Mouse (Mus musculus): ENCODE data around the gene Hes7.
A peak's percentile ranks its signal among the peaks of the same experiment; 100 is the strongest.
"Not testable (repeated sequence)": the region's sequence is repeated elsewhere in the genome, so short reads cannot be mapped to it uniquely, and the experiment has no call there.

Gene Hes7

DNA sequence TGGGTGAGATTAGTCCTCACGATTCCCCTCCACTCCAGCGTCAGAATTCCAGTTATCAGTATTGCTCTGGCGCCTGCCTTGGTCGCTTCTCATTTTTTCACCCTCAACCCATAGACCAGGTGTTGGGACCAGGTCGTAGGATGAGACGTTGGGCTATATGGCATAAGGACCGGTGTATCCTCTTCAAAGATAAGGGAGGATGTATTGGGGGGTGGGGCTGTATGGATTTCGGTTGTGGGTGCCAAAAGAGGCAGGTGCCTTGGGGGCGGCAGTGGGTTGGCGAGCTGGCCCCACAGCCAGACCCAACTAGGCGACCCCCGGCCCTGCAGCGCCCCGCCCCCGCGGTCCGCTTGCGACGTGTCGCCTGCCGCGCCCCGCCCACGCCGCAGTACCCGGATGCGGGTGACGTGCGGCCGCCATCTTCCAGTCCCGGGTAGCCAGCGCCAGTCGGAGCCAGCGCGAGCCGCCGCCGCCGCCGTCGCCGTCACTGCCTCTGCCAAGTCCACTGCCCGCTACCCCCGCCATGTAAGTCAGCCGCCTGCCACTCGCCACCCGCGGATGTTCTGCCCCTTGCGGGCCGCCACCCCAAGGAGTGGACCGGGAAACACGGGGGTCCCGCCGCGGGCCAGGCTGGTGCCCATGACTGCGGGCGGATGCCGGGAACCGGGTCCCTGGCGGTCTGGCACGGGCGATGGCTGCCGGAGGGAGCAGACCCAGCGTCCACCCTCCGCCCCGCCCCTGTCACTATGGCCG is 31.9 kb upstream of the Hes7 start, which contains the start of gene Vamp2:
TSS of gene Vamp2 (plus strand) at position 388 of the 753 bp plus-strand sequence.
- peak; percentile 94 for DNase-seq

DNA sequence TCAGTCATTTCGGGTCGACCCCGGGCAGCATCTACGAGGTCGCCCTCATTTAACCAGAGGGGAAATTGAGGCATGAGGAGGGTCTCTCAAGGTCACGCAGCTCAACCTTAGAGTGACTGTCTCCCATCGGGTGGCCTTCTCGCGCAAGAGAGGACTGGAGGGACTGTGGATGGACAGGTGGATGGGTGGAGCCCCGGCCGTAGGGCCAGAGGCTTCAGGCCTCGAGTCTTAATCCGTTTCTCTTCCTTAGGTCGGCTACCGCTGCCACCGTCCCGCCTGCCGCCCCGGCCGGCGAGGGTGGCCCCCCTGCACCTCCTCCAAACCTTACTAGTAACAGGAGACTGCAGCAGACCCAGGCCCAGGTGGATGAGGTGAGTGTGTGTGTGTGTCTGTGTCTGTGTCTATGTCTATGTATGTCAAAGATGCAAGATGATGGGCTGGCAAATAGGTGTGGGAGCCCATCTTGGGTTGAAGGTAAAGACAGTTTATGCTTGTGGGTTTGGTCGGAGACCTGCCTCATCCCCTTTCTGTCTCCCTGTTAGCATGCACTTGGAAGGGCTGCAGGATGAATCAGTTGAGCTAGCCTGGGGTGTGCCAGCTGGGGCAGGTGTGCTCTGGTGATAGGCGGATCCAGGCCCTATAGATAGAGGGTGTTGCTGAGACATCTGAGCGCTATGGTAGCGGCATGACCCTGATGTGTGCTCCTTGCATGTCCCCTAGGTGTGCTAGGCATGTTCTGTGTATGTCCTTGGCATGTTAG is 31.2 kb upstream of the Hes7 start:
- DNase-seq, result no peak

DNA sequence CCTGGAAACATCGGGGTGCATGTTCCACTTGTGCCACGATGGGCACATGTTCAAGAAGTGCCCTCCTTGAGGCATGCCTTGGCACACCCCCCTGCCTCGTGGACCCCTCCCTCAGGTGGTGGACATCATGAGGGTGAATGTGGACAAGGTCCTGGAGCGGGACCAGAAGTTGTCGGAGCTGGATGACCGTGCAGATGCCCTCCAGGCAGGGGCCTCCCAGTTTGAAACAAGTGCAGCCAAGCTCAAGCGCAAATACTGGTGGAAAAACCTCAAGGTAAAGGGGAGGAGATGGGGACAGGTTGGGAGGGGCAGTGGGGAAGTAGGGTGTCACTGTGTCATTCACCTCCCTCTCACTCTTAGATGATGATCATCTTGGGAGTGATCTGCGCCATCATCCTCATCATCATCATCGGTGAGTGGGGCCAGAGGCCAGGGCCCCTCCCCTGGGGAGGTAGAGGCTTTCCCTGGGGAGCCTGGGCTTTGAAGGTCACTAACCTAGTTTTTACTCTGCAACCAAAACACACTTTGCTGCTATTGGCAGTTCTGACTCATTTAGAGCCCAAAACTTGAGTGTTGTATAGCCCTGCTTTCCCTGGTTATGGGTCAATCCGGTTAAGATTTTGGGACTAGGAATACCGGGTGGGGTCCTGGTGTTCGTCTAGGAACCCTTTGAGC is 30.5 kb upstream of the Hes7 start:
- peak; percentile 36 for DNase-seq

DNA sequence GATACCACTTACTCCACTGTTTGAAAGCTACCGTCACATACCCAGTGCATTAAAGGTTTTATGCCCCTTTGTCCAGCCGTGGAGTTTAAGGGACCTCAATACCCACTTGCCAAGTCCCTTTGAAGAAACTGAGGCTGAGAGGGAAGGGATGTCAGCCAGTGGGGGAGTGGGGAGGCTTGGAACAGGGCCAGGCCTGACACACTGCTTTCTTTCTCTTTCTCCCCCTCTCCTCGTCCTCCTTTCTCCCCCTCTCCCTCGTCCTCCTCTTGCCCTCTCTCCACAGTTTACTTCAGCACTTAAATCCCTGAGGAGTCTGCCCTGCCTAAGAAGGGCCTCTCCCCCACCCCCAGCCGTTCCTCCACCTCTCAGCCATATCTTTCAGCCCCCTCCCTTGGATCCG is 29.8 kb upstream of the Hes7 start:
- DNase-seq, result no peak

DNA sequence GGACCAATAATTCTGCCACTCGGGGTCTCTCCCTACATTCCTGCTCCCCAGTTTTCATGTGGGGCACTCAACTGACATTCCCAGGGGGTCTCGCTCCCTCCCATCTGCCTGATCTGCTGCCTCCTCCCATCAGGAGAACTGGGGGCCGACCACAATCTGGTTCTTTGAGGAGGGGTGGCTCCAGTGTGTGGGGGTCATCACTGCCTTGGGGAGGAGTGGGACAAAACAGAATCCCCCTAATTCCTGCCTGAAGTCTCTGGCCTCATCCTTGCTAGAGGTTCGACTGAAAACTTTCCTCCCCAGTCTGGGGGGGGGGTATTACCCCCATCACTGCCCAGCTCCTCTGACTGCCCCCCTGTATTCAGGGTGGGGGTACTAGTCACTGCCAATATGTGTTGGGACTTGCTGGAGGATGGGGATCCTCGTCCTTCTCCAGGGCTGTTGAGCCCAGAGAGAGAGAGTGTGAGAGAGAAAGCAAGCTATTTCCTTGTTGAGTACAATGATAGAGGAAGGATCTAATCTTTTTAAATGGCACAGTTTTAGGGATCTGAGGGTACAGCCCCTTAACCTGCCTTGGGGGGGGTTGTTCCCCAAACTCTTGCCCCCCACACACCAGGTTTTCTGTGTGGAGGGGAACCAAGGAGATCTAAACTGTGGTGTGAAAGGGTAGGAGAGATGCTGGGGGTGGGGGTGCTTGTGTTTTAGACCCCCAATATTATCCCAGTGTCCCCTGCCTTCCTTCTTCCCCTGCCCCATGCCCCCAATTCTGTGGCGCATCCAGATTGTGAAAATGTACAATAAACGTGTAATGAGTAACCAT is 28.4 kb upstream of the Hes7 start:
- no peak for DNase-seq

GRCm38 (mm10) chr11:69092386-69092751 is 27.8 kb upstream of the Hes7 start:
- DNase-seq, result peak; percentile 91

GRCm38 (mm10) chr11:69092871-69093270 is 27.3 kb upstream of the Hes7 start:
- no peak for DNase-seq

DNA sequence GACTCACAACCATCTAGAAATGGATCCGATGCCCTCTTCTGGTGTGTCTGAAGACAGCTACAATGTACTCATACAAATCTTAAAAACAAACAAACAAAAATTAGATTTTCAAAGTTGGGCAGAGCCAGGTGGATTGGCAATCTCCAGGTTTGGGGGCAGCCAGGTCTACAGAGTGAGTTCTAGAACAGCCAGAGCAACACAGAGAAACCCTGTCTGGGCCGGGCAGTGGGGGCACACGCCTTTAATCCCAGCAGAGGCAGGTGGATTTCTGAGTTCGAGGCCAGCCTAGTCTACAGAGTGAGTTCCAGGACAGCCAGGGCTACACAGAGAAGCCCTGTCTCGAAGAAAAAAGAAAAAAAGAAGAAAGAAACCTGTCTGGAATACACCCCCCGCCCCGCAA is 26.3 kb upstream of the Hes7 start:
- DNase-seq, result not testable (repeated sequence)

DNA sequence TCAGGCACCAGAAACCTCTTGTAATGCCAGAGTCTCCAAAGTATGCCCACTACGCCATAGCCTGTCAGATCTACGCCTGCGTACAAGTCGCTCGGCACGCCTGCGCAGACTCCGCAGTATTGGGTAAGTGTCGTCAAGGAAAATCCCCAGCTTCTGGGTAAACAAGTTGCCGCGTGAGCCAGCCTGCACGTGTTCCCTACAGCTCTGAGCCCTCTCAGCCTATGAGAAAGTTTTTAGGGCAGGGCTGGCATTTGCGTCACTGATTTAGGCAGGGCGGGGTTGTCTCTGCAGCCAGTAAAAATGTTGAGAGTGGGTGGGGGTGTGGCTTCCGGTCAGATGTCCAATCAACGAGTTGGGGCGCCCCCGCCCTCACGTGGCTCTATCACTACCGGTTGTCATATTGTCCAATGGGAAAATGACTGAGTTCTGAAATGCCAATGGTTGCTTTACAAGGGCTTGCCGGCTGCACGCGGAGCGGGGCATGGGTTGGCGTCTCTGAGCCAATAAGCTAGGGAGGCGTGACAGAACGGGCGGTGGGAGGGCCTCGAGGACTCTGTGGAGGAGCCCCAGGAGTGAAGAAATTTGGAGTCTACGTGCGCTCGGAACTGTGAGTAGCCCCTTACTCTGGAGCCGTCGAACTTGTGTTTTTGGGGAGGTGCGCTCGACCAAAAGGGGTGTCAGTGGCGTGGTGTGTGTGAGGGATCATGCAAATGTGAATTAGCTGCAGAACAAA is 25.3 kb upstream of the Hes7 start, which contains the start of gene Per1:
TSS of gene Per1 (plus strand) at position 521 of the 733 bp plus-strand sequence.
- peak; percentile 100 for DNase-seq

GRCm38 (mm10) chr11:69095511-69096231 is 24.5 kb upstream of the Hes7 start:
- no peak for DNase-seq

DNA sequence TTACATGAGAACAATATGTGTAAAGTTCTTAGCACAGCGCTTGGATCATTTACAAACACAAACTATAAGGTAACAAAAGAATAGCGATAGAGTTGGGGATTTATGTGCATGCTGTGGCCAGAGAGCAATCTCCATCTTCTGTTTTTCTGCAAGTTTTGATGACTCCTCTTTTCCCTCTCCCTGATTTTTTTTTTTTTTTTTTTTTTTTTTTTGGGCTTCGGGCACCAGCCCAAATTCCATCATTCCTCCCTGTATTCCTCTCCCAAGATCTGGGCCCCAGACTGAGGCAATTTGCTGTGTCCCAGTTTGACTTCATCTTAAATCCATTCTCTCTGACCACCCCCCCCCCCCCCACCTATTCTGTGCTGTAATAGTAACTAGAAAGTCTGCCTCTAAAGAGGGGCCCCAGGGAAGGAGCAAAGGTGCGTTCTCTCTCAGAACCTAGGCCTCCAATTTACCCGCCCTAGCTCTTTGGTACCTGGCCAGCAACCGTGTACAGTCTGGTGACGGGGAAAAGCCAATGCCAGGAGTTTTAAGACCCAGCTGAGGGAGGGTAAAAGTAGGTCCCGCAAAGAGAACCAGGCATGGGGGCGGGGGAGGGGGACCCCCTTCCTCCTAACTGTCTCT is 23.7 kb upstream of the Hes7 start:
- no peak for DNase-seq

DNA sequence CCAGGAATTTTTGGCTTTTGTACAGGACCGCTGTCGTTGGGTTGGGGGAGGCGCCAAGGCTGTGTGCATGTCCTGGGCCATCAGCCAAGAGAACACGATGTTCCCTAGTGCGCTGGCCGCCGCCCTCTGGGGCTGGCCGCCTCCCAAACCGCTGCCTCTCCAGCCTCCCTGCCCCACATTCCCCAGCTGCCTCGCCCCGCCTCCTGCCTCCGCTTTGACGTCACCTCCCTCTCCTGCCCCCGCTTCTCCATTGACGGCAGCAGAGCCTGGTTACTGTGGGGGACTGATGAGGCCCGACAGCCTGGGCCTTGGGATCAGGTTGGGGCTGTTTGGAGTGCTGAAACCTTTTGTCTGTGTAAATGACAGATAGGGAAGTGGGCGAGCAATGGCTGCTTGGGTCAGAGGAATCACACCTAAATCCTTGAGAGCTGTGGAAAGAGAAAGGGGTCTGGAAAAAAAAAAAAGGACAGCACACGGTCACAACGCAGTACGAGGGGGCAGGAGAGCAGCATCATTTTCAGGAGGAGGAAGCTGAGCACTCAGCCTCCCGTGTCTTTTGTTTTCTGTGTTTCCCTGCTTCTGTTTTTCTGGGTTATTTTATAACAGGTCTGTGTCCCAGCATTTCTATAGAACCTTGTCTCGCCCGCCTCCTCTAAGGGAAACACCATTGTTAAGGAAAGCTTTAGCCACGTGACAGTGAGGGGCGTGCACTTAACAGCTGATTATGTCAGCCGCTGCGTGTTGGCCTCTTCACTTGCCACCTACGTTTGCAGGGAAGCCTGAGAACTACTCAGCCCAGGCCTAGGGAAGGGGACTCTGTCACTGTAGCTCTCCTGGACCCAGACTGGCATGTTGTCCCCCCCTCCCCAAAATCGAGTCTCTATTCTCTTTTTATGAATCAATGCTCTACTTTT is 23.0 kb upstream of the Hes7 start:
- peak; percentile 100 for DNase-seq

DNA sequence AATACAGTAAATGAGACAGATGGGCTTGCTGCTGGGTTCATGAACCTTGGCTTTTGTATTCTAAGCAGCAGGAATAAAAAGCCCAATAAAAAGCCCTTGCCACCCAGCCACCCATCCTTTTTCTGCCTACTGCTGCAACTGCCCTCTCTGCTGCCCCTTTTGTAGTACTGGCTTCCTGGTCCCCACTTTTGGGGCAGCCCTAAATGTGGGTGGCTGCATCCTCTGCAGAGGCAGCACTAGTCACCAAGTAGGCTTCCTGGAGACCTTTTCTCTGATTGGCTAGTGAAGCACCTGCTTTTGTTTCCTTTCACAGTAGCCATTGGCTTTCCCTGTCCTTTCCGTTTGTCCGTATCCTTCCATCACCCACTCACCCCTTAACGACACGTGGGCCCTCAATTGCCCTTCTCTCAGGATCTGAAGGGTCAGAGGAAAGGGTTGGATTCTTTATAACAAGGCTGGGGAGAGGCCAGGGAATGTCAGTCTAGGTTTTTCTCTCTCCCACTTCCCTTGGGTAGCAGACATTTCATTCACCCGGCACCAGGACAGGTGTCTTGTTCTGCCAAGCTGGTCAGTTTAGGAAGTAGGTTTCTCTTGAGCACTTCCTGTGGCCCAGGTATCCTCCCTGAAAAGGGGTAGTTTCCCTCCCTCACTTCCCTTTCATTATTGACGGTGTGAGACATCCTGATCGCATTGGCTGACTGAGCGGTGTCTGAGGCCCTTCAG is 22.0 kb upstream of the Hes7 start:
- no peak for DNase-seq

DNA sequence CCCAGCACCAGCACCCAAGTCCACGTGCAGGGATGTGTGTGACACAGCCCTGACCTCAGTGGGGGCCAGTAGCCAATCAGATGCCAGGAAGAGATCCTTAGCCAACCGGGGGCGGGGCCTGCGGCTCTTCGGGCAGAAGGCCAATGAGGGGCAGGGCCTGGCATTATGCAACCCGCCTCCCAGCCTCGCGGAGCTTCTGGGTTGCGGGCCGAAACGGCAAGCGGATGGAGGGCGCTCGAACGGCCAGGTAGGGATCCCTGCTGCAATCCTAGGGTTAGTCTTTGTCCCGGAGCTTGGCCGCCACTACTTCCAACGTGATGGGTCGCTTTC is 21.5 kb upstream of the Hes7 start:
- peak; percentile 98 for DNase-seq

DNA sequence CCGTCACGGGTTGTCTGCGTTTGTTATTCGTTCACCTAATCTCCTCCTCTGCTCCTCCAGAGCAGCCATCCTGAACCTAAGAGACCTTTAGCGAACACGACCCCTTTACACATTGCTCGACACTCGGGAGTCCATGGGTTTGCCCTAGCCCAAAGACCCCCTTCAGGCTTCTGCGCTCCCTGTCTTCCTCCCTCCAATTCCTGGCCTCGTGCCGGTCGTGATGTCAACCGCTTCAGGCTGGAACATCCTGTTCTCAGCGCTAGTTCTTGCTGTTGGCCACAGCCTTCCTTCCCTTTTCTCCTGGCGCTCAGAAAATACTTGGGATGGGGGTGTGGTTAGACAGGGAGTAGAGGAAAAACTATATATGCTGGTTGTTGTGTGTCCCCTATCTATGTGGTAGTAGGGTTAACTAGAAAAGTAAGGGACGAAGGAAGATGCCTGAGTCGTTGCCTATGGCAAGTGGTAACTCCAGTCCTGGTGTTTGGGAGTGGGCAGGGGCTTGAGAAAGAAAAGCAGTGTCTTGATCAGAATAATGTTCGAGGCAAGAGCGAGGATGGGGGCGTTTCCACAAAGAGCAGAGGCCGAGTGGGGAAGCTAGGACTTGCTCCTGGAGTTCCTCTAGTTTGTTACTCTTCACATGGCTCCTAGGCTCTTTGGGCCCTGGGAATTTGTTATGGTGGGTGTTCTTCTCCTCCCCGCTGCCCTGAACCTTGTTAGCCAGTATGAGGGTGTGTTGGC is 20.9 kb upstream of the Hes7 start:
- DNase-seq, result peak; percentile 92

DNA sequence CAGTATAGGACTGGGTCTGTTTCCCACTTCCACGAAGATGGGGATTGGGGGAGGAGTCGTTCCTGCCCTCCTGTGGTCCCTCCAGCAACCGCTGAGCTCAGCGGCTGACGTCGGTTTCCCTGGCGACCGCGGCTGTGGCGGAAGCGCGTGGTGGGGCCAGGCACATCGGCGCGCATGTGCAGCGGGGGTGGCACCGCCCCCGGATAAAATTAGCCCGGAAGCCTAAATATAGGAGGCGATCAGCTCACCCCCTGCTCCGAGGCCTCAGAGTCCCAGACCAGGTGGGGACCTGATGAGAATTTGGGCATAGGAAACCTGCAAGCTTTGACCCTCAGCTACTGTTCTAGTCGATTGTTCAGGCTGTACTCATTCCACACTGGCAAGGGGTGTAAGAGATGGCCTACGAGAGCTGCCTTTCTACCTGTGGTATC is 20.3 kb upstream of the Hes7 start:
- DNase-seq, result peak; percentile 96

- no peak for DNase-seq
Measured at GRCm38 (mm10) chr11:69100639-69101360, 19.4 kb upstream of the Hes7 start.

Data from kidney, postnatal 14 days (tissue).